Mouse (Mus musculus) activated CD4-positive, CD25-positive, alpha-beta regulatory T cell, adult 9 weeks (primary cell): ENCODE measurements around the gene Foxd4. TPM values are rescaled to one million over a fixed set of nuclear protein-coding genes. Genes with fewer than 3 reads are reported as not detected.

Source experiments
- polyA plus RNA-seq: library from polyadenylated mRNA; unstranded; fragments of 100-300 nt; shearing (Covaris generic); gene quantifications from one replicate; pipeline ENCODE4 v1.2.1, GENCODE M21; 2017

The Foxd4 gene
- polyA plus RNA-seq: not detected

DNA sequence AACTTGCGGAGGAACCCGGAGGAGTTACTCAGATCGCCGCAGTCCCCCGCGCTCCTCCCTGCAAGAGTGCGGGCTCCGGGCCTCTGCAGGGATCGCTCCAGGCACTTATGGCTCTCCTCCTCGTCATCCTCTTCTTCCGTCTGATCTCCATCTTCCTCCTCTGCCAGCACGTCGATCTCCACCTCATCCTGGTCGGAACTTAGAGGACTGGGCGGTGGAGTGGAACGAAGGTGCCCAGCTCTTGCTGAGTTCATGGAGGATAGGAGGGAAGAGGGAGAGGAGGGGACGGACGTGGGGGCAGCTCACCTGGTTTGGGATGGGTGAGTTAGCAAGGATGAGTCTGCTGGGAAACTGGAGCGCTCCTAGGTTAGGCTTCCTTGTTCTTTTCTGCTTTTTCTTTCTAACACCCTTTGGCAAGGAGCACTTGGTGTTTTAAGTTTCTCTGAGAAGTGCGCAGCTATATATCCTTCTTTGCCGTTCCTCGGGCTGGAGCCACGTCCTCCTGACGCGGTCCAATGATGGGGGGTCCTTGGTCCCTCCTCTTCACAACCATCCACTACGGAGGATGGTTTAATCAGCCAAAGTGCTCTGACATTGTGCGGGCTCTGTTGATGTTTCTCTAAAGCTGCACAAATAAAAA lies at the start of gene Foxd4:
Foxd4 (minus strand) TSS at position 617 of the 640 bp plus-strand sequence.

DNA sequence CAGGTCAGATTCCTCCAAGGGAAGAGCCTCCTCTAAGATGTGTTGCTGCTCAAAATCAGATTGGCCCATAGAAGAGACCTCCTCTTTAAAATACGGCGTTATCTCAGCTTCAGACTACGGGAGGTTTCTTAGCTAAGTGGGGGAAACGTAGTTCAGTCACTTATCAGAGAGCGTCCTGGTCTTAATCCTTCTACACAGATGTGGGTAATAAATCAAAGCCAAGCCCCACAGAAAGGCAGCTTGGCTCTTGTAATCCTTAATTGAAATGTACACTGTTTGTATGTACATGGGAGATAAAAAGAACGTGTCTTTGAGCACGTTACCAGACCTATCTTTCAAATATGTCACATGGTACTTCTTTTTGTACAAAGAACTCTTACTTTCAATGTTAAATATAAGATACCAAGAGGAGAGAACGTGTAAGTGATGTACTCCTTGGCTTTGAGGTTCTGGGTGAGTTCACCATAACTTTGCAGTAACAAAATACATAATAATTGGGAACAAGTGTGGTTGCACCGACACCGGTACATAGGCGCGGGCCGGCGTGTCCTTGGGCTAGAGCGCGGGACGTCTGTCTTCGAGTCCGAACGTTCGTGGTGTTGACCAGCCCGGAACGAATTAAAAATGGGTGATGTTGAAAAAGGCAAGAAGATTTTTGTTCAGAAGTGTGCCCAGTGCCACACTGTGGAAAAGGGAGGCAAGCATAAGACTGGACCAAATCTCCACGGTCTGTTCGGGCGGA lies 25.7 kb downstream of the Foxd4 start, which contains the start of gene Gm10053:
Gm10053 (plus strand) TSS at position 558 of the 742 bp plus-strand sequence.

DNA sequence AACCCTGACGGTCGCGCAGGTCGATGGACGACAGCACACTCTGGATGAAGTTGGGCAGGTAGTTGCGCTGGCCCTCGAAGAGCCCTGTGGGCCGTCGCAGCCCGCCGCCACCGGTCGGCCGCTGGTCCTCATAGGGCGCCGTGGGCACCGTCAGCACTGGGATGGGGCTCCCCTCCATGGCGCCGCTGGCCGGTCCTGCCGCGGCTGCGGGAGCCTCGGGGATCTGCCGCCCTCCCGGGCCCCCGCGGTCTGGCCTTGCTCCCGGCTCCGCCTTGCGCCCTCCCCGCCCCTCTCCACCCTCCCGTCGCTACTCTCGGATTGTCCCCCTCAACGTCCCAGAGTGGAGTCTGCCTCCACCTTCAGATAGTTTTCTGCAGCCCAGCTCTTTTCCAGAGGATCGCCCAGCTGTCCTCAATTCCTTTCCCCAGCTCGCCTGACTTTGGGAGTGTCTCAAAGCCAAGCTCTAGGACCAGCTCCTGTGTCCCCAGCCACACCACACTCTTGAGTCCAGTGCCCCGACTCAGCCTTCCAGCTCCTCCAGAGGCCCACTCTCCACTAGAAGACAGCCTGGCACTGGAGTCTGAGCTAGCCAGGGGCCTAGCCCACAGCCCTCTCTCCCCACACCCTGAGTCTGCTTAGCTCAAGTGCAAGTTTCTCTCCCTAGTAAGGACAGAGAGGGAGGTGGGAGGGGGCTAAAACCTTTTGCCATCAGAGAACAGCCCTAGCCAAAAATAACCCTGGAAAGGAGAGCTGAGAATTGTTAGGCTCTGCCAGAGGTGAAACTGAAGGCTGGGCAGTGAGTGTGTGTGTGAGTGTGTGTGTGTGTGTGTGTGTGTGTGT lies 39.2 kb downstream of the Foxd4 start, which contains the start of gene Pgm5:
Pgm5 (minus strand) TSS at position 244 of the 840 bp plus-strand sequence.

Other genes with a start within 250 kb of the Foxd4 start
- not detected for gene Tmem252, start 227.2 kb downstream of the Foxd4 start, polyA plus RNA-seq
- gene Pgm5, start 39.3 kb downstream of the Foxd4 start, polyA plus RNA-seq: not detected
- gene Gm10053, start 25.5 kb downstream of the Foxd4 start, polyA plus RNA-seq: 208 TPM
- gene Cbwd1, start 60.4 kb upstream of the Foxd4 start, polyA plus RNA-seq: 16.0 TPM
- gene Dock8, start 98.3 kb upstream of the Foxd4 start, polyA plus RNA-seq: 229 TPM